Mouse (Mus musculus): ENCODE data around the gene Cyp2j9.
"Not testable (repeated sequence)": the region's sequence is repeated elsewhere in the genome, so short reads cannot be mapped to it uniquely, and the experiment has no call there.

GRCm38 (mm10) chr4:96580351-96580750 lies 11.0 kb downstream of the Cyp2j9 start:
- TF ChIP-seq POLR2A (IDR thresholded peaks at IDR 0.05; ENCODE audit: low read depth, low read length); CTCF (IDR thresholded peaks at IDR 0.05; ENCODE audit: extremely low read depth, insufficient read depth, insufficient read length, insufficient replicate concordance): not testable (repeated sequence)

Data from spleen, adult 2 months (tissue).